Mouse (Mus musculus): ENCODE data around the gene Zdhhc9.

- no peak for TF ChIP-seq GATA1 (IDR thresholded peaks at IDR 0.05; ENCODE audit: low read length)
- no peak for TF ChIP-seq TAL1 (IDR thresholded peaks at IDR 0.05; ENCODE audit: low read length)
Measured at GRCm38 (mm10) chrX:48222706-48223105, 14.0 kb upstream of the Zdhhc9 start.

All from erythroblast, embryonic 14.5 days (primary cell).